Mouse (Mus musculus): Measurements from ENCODE around the gene Mphosph9. TPM values are rescaled to one million over a fixed set of nuclear protein-coding genes. Genes with fewer than 3 reads are reported as not detected.

Mphosph9 gene
- polyA plus RNA-seq, 1 experiment from 2014 or later, result 4.9 TPM

DNA sequence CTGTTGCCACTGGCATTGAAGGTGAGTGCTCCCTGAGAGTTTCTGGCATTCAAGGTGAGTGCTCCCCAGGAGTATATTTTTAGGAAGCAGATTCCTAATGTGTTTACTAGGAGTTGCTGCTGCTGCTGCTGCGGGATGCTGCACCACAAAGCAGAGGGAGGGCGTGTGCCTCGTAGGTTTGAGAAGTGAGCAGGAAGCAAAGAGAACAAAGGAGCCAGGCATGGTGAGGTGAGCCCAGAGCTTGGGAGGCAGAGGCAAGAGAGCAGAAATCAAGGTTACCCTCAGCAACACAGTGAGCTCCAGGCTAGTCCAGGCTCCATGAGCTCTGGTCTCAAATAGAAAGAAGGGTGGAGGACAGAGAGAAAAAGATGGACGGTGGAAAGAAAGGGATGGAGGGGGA lies 64.5 kb downstream of the Mphosph9 start:
- peaks cover 5% of the 10 kb centered on the region; the same call in 1 of the 2 replicates for H3K4me1 ChIP-seq (replicated peaks)
- no peak overlapping the region for H3K4me2 ChIP-seq
- no peaks in the 10 kb centered on the region for H3K9me3 ChIP-seq (replicated peaks)
- H3K36me3 ChIP-seq (replicated peaks), result peaks cover 53% of the 10 kb centered on the region
- H3K4me3 ChIP-seq (replicated peaks), result no peak overlapping the region
- WGBS (ENCODE audit: insufficient replicate concordance), result 79% methylated on average over 4 of the region's 4 CpGs
- H3K27ac ChIP-seq (replicated peaks), result no peak overlapping the region
- ATAC-seq (ENCODE audit: insufficient read depth), result no peak
- H3K9ac ChIP-seq, result no peak overlapping the region
- no peaks in the 10 kb centered on the region for H3K27me3 ChIP-seq

DNA sequence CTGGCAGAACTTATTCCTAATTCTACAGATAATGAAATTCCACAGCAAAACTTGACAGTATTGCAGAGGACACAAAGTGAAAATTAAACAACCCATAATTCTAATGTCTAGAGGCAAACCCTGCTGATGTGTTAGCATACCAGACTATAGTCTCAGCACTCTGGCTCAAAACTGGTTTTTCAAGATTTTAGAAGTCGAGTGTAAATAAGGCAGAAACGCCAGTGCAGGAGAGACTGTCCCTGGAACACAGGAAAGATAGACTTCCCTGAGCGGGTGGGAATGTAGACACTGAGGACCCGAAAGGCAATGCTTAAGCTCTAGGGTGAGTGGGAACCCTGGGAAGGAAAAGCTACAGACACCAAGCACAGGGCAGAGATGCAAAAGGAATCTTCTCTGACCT lies 65.7 kb downstream of the Mphosph9 start:
- ATAC-seq (ENCODE audit: insufficient read depth), result no peak
- H3K27ac ChIP-seq (replicated peaks), result no peak overlapping the region
- H3K9me3 ChIP-seq (replicated peaks), result no peaks in the 10 kb centered on the region
- 77% methylated on average over 4 of the region's 4 CpGs for WGBS (ENCODE audit: insufficient replicate concordance)
- no peak overlapping the region for H3K9ac ChIP-seq
- H3K4me3 ChIP-seq (replicated peaks), result no peak overlapping the region
- no peak overlapping the region for H3K4me2 ChIP-seq
- H3K27me3 ChIP-seq, result no peaks in the 10 kb centered on the region
- peaks cover 64% of the 10 kb centered on the region for H3K36me3 ChIP-seq (replicated peaks)
- H3K4me1 ChIP-seq (replicated peaks), result peaks cover 5% of the 10 kb centered on the region; the same call in 1 of the 2 replicates

DNA sequence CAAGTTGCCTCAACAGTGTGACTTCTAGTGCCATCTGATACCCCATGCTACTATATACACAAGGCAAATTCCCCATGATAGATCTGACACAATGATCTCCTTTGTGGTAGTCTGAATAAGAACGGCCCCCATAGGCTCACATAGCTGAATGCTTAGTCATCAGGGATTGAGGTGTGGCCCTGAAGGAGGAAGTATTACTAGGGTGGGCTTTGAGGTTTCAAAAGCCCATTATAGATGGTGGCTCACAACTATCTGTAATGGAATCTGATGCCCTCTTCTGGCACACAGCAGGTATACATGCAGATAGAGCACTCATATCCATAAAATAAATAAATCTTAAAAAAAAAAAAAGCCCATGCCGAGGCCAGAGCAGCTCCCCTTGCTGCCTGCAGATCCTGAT lies 68.6 kb downstream of the Mphosph9 start:
- Histone ChIP-seq H3K9ac (no peak overlapping the region), H3K27ac (replicated peaks) (no peak overlapping the region), H3K36me3 (replicated peaks) (peaks cover 66% of the 10 kb centered on the region), H3K9me3 (replicated peaks) (no peaks in the 10 kb centered on the region), H3K4me2 (no peak overlapping the region), H3K4me3 (replicated peaks) (no peak overlapping the region), H3K4me1 (replicated peaks) (no peaks in the 10 kb centered on the region), H3K27me3 (no peaks in the 10 kb centered on the region)
- WGBS (ENCODE audit: insufficient replicate concordance), result 51% methylated on average over 2 of the region's 2 CpGs
- no peak for ATAC-seq (ENCODE audit: insufficient read depth)

DNA sequence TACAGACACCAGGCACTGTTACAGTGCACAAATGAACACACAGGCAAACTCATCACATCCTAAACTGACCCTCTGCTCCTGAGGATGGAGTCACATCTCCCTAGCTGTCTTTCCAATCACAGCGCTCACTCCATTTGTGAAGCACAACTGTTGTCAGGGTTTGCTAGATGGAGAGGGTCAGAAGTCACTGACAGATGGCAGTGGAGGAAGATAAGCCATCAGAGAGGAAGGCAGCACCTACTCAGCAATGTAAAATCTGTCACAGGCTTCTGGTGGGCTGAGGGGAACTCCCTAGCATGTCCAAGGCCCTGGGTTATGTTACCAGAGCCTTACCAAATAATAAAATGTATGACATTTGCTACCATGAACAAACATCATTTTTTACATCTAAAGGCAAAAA lies 69.7 kb downstream of the Mphosph9 start:
- Histone ChIP-seq H3K4me3 (replicated peaks) (no peak overlapping the region), H3K4me2 (no peak overlapping the region), H3K36me3 (replicated peaks) (peaks cover 63% of the 10 kb centered on the region), H3K9me3 (replicated peaks) (no peaks in the 10 kb centered on the region), H3K27ac (replicated peaks) (no peak overlapping the region), H3K4me1 (replicated peaks) (no peaks in the 10 kb centered on the region), H3K9ac (no peak overlapping the region), H3K27me3 (no peaks in the 10 kb centered on the region)
- 95% methylated on average over 1 of the region's 1 CpGs for WGBS (ENCODE audit: insufficient replicate concordance)
- no peak for ATAC-seq (ENCODE audit: insufficient read depth)

DNA sequence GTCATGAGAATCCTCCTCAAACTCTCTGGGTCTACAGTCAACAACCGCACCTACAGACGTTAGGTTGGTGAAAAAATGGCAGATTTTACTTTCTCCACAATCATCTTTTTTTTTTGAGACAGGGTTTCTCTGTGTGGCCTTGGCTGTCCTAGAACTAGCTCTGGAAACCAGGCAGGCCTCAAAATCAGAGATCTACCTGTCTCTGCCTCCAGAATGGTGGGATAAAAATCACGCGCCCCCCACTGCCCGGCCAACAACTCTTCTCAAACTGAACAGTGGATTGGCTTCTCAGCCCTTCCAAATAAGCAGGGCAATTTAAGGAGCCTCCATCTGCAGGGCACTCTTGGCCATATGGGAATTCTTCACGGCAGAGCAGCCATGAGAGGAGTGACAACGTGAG lies 72.6 kb downstream of the Mphosph9 start:
- Histone ChIP-seq H3K4me3 (replicated peaks) (no peak overlapping the region), H3K4me1 (replicated peaks) (peaks cover 10% of the 10 kb centered on the region; the same call in 1 of the 2 replicates), H3K4me2 (no peak overlapping the region), H3K27me3 (no peaks in the 10 kb centered on the region), H3K9me3 (replicated peaks) (no peaks in the 10 kb centered on the region), H3K27ac (replicated peaks) (no peak overlapping the region), H3K9ac (no peak overlapping the region), H3K36me3 (replicated peaks) (peaks cover 47% of the 10 kb centered on the region)
- WGBS (ENCODE audit: insufficient replicate concordance), result 81% methylated on average over 7 of the region's 7 CpGs
- ATAC-seq (ENCODE audit: insufficient read depth), result no peak

DNA sequence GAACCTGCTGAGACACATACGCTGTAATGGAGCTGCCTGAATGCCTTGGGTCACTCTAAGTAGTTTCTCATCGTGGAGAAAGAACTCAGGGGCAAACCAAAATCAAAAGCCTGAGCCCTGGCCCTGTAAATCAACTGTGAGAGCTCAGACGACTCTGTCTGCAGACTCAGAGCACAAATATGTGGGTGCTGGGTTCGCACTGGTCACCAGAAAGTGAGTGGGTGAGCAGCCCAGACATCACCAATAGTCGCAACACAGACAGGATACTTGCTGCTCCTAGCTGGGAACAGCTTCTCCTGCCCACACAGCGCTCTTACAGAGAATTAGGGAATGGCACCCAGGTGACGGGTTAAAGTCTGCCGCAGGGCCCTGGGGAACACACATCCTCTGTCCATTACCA lies 74.2 kb downstream of the Mphosph9 start:
- Histone ChIP-seq H3K4me3 (replicated peaks) (no peak overlapping the region), H3K27me3 (peaks cover 3% of the 10 kb centered on the region; the same call in 1 of the 2 replicates), H3K9ac (no peak overlapping the region), H3K36me3 (replicated peaks) (peaks cover 31% of the 10 kb centered on the region), H3K4me1 (replicated peaks) (peaks cover 23% of the 10 kb centered on the region), H3K9me3 (replicated peaks) (no peaks in the 10 kb centered on the region), H3K4me2 (no peak overlapping the region), H3K27ac (replicated peaks) (no peak overlapping the region)
- WGBS (ENCODE audit: insufficient replicate concordance), result 78% methylated on average over 8 of the region's 8 CpGs
- ATAC-seq (ENCODE audit: insufficient read depth), result no peak

DNA sequence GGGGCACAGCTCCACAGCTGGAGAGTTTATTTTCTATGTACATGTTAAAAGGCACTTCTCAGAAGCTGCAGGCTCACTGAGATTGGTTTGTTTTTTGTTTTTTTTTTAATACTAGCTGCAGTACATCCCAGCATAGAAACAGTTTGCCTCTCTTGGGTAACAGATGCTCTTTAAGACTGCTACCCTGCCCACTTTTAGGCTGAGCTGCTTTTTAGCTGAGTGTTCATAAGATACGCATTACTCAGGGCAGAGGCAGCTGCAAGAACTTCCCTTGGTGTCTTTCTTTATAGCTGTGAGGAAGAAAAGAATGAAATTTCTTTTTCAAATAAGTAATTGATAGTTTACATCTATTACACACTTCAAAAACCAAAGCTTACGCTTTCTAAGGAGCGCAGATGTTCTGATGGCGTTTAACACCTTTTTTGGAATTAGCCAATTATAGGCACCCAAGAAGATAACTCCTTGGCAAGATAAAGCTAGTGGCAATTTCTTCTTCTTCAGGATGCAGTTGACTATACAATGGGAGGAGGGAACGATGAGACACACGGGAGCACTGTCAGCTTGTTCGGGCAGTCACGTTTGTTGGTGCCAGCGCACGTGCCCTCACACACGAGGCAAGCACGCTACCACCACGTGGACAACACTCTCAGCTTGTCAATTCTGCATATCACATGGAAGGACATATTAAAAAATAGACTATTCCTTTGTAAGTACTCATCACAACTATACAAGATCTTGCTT lies 75.0 kb downstream of the Mphosph9 start:
- H3K27me3 ChIP-seq, result peaks cover 3% of the 10 kb centered on the region; the same call in 1 of the 2 replicates
- H3K36me3 ChIP-seq (replicated peaks), result peaks cover 23% of the 10 kb centered on the region
- no peak overlapping the region for H3K9ac ChIP-seq
- no peak overlapping the region for H3K27ac ChIP-seq (replicated peaks)
- H3K4me3 ChIP-seq (replicated peaks), result no peak overlapping the region
- no peak overlapping the region for H3K4me2 ChIP-seq
- WGBS (ENCODE audit: insufficient replicate concordance), result 84% methylated on average over 13 of the region's 13 CpGs
- no peaks in the 10 kb centered on the region for H3K9me3 ChIP-seq (replicated peaks)
- ATAC-seq (ENCODE audit: insufficient read depth), result no peak
- peaks cover 31% of the 10 kb centered on the region for H3K4me1 ChIP-seq (replicated peaks)

DNA sequence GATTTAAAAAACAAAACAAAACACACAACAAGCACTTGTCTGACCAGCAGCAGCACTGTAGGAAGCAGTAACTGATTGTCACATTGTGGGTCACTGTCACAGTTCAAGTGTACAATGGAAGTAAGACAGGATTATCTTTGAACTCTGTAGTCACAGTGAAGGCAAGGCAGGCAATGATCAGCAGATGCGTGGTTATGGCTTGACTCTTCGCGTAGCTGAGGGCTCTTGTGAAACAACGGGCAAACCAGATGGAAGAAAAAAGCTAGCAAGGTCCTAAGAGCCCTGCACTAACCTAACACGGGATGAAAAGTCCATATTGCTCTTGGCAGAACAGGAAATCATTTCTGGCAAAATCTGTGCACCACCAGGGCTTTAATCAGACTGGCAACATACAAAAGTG lies 76.7 kb downstream of the Mphosph9 start:
- Histone ChIP-seq H3K4me3 (replicated peaks) (no peak overlapping the region), H3K27ac (replicated peaks) (no peak overlapping the region), H3K9me3 (replicated peaks) (no peaks in the 10 kb centered on the region), H3K27me3 (peaks cover 3% of the 10 kb centered on the region; the same call in 1 of the 2 replicates), H3K4me2 (peak overlapping the region; percentile 91; the same call in 1 of the 2 replicates), H3K9ac (no peak overlapping the region), H3K36me3 (replicated peaks) (peaks cover 16% of the 10 kb centered on the region), H3K4me1 (replicated peaks) (peaks cover 43% of the 10 kb centered on the region)
- WGBS (ENCODE audit: insufficient replicate concordance), result 72% methylated on average over 5 of the region's 5 CpGs
- ATAC-seq (ENCODE audit: insufficient read depth), result no peak

DNA sequence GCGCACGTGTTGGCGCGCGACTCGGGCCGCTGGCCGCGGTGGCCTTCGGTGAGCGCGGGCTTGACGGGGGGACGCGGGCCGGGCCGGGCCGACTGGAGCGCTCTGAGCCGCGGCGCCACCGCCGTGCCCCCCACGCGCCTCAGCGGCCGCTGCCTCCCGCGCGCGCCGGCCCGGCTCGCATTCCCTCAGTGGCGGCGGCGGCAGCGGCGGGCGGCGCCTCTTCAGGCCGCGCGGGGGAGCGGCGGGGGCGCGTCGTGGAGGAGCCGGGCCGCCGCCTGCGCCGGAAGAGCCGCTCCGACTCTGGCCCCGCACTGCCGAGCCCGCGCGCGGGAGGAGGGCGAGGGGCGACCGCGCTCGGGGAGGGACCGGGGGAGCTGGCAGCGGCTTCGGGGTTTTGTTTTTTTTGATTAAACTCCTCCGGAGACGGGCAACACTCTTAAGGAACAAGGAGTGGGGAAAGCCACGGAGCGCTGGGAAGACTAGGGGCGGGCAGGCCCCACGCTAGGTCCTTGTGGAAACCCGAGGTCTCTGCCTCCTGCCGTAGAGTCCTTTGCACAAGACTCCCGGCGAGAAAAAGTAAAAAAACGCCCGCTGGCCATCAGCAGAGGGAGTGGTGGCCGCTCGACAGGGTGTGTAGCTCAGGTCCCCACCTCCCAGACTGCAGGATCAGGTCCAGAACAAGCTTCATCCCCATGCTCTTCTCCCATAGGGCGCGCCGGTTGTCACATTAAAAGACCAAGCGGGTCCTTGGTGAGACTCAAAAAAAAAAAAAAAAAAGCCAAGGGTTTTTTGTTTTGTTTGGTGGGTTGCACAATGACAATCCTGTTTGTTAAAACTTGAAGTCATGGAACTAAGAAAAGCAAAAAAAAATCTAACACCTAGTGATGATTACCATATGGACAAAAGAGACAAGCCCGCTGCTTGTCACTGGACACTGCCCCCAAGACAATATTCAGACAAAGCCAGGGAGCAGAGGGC lies 77.9 kb downstream of the Mphosph9 start, which contains the start of gene Pitpnm2:
Pitpnm2 (minus strand) TSS at position 147 of the 978 bp plus-strand sequence.
- Histone ChIP-seq H3K4me2 (peak within 1 kb of the TSS; percentile 91), H3K9ac (peak within 1 kb of the TSS; percentile 66), H3K4me3 (replicated peaks) (peak within 1 kb of the TSS; percentile 71), H3K27me3 (peaks cover 3% of the 10 kb centered on the region; the same call in 1 of the 2 replicates), H3K36me3 (replicated peaks) (peaks cover 23% of the 10 kb centered on the region), H3K9me3 (replicated peaks) (no peaks in the 10 kb centered on the region), H3K4me1 (replicated peaks) (peaks cover 43% of the 10 kb centered on the region), H3K27ac (replicated peaks) (peak within 1 kb of the TSS; percentile 80)
- ATAC-seq (ENCODE audit: insufficient read depth), result peak; percentile 53
- WGBS (ENCODE audit: insufficient replicate concordance), result under 1% methylated on average over 87 of the region's 90 CpGs

DNA sequence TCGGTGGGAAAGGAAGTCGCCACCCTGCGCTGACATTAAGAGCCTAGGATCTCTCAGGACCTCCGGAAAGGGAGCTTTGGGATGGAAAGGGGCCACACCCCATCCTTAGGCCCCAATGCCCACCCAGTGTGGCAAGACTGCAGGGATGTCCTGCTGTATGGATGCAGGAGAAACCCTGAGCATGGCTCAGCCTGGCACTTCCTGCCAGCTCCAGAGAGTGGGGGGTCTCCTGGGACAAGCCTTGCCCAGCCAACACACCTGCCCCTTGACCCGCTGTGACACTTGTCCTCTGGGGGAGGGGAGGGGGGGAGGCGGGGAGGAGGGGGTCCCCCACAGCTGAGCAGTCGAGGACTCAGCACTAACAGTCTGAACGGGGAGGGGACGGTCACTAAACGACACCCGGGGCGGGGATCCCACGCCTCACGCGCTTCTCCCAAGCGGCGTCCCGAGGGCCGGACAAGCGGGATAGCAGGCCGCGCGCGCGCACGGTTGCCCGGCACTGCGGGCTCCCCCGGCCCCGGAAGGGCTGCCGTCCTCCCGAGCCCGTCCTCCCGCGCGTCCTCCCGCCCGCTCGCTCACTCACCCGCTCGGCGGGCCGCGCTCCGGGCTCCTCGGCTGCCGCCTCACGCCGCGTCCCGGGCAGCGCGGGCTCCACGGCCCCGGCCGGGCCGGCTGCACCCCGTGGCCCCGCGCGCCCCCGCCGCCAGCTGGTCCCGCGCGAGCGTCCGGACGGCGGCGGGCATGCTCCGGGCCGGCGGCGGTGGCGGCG lies 78.7 kb downstream of the Mphosph9 start:
- under 1% methylated on average over 52 of the region's 77 CpGs for WGBS (ENCODE audit: insufficient replicate concordance)
- H3K9me3 ChIP-seq (replicated peaks), result no peaks in the 10 kb centered on the region
- H3K4me3 ChIP-seq (replicated peaks), result peak overlapping the region; percentile 71
- H3K27me3 ChIP-seq, result peaks cover 3% of the 10 kb centered on the region; the same call in 1 of the 2 replicates
- H3K36me3 ChIP-seq (replicated peaks), result peaks cover 29% of the 10 kb centered on the region
- H3K4me1 ChIP-seq (replicated peaks), result peaks cover 45% of the 10 kb centered on the region
- peak overlapping the region; percentile 91 for H3K4me2 ChIP-seq
- peak overlapping the region; percentile 80 for H3K27ac ChIP-seq (replicated peaks)
- ATAC-seq (ENCODE audit: insufficient read depth), result peak; percentile 30
- peak overlapping the region; percentile 66 for H3K9ac ChIP-seq
